Mouse (Mus musculus) liver, embryonic 14.5 days (tissue): ENCODE data around the gene Trip4.

ENCODE experiments used
- CTCF ChIP-seq: IDR thresholded peaks from 2 replicates; pipeline ENCODE4 v1.5.1; 2016; ENCODE audit warnings: antibody characterized with exemption, low read depth, control low read depth
- EP300 ChIP-seq: IDR thresholded peaks from 2 replicates; pipeline ENCODE4 v1.6.1; 2016; ENCODE audit warnings: antibody characterized with exemption, low read depth

GRCm38 (mm10) chr9:65896977-65897376, 11.6 kb downstream of the Trip4 start:
- no peak for TF ChIP-seq EP300
- no peak for TF ChIP-seq CTCF
